Mouse (Mus musculus) lung, adult 2 months (tissue): ENCODE results near the gene Stk11. TPM values are rescaled to one million over a fixed set of nuclear protein-coding genes. Genes with fewer than 3 reads are reported as not detected.

Source experiments
- DNase-seq: peaks from one replicate; pipeline ENCODE4 v3.0.0; 2022
- H3K4me1 ChIP-seq: fragments of 200-500 bp; 2 replicates; pipeline ENCODE4 v1.6.1; 2011; ENCODE audit warnings: low read length; ENCODE audit not compliant: control insufficient read depth, insufficient read depth
- H3K4me3 ChIP-seq: fragments of 200-500 bp; replicated peaks from 2 replicates; pipeline ENCODE3; 2011; ENCODE audit warnings: low read depth, mild to moderate bottlenecking, control low read depth, low read length; ENCODE audit errors: extremely low read depth
- CTCF ChIP-seq: fragments of 200-500 bp; IDR thresholded peaks from 2 replicates; pipeline ENCODE4 v1.5.1; 2011; ENCODE audit warnings: mild to moderate bottlenecking, low read length, control low read depth; ENCODE audit not compliant: insufficient read depth
- POLR2A ChIP-seq: fragments of 200-500 bp; IDR thresholded peaks from 2 replicates; pipeline ENCODE4 v1.6.1; 2011; ENCODE audit warnings: low read depth, mild to moderate bottlenecking, control low read depth, low read length, borderline replicate concordance; ENCODE audit errors: extremely low read depth
- WGBS: fragments of 180-500 bp; shearing (Covaris S2); methylation state at CpG from one replicate; pipeline ENCODE4 v1.1.7; 2018; 5-methylcytosine and 5-hydroxymethylcytosine counted together
- polyA plus RNA-seq: library from polyadenylated mRNA; depleted of rRNA; stranded (reverse); fragments of >200 nt; gene quantifications from 2 replicates; pipeline ENCODE4 v1.2.3, GENCODE M21; 2012

Stk11 gene
- polyA plus RNA-seq, 1 experiment = 168 TPM

DNA sequence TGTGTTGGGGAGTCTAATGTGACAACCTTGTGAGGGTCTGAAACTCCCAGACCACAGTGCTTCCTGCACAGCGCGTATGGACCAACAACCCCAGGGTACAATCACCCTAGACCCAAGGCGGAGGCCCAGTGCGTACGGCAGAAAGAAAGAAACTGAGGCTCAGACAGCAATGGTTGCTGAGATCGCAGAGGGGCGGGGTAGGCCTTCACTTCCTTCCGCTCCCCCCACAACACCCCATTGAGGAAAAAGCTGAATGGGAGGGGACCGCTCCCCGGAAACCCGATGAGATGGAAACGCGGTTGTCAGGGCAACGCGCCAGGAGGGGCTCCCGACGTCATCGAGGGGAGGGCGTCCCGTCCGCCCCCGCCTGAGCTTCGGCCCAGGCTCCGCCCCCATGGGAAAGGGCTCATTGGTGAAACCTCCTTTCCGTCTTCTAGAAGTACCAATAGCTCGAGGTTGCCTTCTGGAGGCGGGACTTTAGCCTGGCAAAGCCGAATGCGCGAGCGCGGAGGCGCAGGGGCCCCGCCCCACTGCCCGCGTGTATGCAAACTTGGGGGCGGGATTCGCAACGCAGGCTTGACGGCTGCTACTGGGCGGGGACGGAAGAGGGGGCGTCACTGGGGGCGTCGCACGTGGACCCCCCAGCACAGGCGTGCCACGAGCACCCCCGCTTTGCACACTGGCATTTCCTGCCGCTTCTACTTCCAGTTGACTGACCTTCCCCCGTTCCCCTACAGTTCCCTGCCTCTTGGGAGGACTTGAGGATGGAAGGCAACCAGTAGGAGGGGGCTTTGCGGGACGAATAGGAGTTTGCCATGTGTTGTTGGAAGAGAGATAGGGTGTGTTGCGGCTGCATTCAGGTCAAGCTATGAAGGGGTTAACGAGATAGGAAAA is 44.2 kb downstream of the Stk11 start:
- under 1% methylated on average over 55 of the region's 55 CpGs for WGBS
- peak; percentile 98 for DNase-seq
- TF ChIP-seq POLR2A = peak; percentile 64; the same call in 1 of the 2 replicates
- no peak for TF ChIP-seq CTCF

DNA sequence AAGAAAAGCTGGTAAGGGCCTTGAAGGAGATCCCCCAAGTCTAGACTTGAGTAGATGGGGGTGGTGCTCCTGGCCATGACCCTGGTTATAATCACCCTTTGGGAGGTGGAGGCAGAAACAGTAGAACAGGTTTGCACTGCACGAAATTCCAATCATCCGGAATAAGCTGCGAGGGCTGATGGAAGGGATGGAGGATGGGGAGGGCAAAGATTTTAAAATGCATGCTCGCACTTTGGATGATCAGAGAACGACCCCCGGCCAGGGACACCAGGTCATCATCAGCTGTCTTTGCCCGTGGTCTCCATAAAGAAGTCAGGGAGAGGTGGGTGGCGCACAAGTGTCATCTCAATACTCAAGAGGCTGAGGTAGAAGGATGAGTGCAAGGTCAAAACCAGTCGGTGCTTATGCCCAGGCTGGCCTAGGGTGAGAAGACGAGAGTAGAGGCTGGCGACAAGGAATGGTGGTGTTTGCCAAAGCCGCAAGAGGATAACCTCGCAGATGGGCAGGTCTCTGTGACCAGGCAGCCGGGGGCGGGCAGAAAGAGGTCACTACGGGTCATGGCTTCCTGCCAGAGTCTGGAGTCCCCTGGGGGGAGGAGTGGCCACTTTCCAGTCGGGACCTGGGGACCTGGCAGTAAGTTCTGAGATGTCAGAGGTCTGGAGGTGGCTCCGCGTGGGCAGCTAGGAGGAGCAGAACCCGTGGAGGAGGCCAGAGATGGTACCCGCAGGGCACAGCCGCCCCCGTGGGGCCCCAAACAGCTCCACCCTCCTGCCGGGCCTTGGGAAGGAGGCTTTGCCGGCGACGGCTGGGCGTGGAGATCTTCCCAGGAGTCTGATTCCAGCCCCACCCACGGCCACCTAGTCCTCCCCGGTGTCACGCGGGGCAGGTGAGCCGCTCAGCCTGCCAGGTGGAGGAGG is 45.1 kb downstream of the Stk11 start:
- WGBS = 1% methylated on average over 33 of the region's 33 CpGs
- Histone ChIP-seq H3K4me1 (peaks cover 36% of the 10 kb centered on the region), H3K4me3 (peak overlapping the region; percentile 39)
- peak; percentile 92 for DNase-seq
- TF ChIP-seq CTCF (no peak), POLR2A (peak; percentile 63; the same call in 1 of the 2 replicates)

More for the DNA sequence above, 44.2 kb downstream of the Stk11 start:
- peak overlapping the region; percentile 60 for H3K4me3 ChIP-seq
- H3K4me1 ChIP-seq = peaks cover 42% of the 10 kb centered on the region

DNA sequence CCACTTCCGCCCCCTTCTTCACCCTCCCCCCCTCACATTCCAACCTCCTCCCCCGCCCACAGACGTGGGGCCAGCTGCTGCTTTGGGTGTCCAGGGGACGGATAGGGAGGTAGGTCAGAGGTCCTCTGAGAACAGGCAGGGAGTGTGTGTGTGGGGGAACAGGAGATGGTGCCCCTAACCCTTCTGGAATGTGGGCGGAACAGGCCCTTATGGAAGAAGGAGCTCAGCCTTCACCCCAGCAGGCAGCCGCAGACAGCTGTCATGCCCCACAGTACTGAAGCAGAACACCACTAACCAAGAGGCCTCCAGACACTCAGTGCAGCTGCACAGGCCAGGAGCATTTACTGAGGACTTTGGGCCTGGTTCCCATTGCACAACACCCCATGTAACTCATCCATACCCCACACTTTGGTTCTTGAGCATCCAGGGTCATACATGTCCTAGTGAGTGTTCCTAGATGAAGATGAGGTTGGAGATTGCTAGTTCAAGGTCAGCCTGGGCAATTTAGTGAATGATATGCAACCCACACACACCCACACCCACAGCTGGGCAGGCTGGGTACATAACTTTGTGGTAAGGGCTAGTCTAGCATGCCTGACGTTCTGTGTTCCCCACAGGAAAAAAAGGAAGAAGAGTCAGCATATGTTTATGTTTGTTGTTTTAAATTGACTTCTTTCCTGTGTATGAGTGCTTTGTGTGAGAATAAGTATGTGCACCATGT is 46.1 kb downstream of the Stk11 start:
- WGBS = 12% methylated on average over 7 of the region's 7 CpGs
- Histone ChIP-seq H3K4me1 (peaks cover 34% of the 10 kb centered on the region), H3K4me3 (peak overlapping the region; percentile 27)
- DNase-seq = peak; percentile 48
- TF ChIP-seq CTCF (no peak), POLR2A (peak; percentile 20; the same call in 1 of the 2 replicates)

DNA sequence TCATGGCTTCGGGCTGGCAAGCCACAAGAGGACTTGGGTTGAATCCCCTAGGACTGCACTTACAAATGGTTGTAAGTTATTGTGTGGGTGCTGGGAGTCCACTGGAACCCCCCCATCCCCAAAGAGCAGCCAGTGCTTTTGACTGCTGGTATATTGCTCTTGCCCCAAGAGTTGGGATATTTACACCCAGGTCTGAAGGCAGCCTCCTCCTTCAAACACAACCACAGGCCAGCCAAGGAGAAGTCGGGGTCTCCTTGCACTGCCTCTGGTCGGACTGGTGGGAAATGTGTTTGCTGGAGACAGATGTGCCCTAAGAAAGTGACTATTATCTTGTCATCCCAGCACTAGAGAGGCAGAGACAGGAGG is 46.6 kb downstream of the Stk11 start:
- DNase-seq = no peak
- 62% methylated on average over 3 of the region's 3 CpGs for WGBS
- H3K4me1 ChIP-seq = peaks cover 34% of the 10 kb centered on the region
- H3K4me3 ChIP-seq = no peak overlapping the region
- TF ChIP-seq POLR2A (no peak), CTCF (no peak)

DNA sequence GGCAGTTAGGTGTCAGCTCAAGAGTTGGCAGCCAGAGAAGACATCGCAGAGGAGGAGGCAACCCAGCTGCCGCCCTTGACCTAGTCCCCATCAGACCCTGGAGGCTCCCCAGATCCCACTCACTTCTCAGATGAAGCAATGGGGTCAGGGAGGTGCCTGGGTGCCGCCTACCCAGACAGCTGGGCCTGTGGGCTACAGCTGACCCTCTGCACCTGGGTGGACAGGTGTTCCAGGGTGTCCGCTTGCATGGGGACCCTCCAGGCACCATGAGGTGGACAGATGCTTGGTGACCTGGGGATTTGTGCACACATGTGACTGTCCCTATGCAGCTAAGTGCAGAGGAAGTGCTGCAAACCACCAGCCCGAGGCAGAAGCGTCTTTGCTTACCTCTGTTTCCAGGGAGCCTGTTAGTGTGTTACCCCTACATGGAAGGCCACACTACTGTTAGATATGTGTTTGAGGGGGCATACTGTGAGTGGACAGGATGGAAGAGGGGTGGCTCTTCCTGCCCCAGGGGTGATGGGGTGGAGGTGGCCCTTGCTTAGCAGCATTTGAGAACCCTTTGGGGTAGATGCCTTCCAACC is 47.2 kb downstream of the Stk11 start:
- Histone ChIP-seq H3K4me3 (no peak overlapping the region), H3K4me1 (peaks cover 34% of the 10 kb centered on the region)
- TF ChIP-seq CTCF (no peak), POLR2A (no peak)
- DNase-seq = no peak
- 72% methylated on average over 6 of the region's 6 CpGs for whole genome bisulfite sequencing

DNA sequence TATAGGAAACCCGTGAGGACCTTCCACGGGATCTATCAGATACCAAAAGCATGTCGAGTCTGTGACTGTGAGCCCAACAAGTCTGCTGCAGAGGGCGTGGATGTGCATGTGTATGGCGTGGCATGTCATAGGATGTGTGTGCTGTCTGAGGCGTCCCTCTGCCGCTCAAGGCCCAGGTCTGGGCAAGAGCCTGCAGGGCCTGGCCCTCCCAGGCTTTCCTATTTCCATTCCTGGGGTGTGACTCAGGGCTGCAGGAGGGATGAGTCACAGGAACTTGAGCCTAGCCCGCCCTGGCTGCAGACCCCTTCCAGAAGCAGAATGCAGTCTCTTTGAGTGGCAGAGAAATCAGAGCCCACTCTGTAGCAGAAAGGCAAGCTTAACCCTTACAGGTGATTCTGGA is 48.1 kb downstream of the Stk11 start:
- no peak for DNase-seq
- peaks cover 36% of the 10 kb centered on the region for H3K4me1 ChIP-seq
- TF ChIP-seq CTCF (no peak), POLR2A (no peak)
- H3K4me3 ChIP-seq = no peak overlapping the region
- whole genome bisulfite sequencing = 42% methylated on average over 8 of the region's 8 CpGs

DNA sequence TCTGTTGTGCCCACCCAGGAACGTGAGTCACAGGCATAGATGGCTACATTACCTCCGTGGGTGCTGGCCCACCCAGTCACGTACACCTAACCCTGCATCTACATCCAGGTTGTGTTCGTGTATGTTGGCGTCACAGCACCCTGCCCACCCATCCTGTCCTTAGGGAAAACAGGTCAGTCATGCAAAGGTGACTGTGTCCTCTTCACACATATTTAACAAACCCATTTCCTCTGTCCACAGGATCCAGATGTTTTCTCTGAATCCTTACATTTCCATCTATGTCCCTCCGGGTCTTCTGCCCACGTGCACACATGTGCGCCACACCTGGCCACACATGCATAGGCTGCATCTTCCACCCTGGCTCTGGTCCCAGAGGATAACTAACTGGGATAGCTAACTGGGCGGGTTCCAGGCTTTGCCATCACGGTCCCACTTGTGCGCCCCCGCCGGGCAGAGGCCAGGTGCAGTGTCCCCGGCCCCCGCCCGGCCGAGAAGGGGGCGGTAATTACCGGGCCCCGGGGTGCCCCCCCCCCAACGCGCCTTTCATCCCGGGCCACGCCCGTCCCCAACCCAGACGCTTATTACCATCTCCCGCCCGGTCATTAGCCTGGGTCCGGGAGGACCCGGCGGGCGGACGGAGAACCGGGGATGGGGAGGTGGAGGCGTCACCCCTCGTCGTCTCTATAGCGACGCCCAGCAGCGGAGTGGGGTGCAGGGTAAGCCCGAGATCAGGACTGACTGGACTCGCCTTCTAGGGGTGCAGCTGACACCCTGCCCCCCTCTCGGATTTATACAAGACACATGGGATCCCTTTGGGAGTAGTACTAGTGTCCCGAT is 48.8 kb downstream of the Stk11 start:
- peak; percentile 33 for DNase-seq
- 9% methylated on average over 44 of the region's 44 CpGs for WGBS

DNA sequence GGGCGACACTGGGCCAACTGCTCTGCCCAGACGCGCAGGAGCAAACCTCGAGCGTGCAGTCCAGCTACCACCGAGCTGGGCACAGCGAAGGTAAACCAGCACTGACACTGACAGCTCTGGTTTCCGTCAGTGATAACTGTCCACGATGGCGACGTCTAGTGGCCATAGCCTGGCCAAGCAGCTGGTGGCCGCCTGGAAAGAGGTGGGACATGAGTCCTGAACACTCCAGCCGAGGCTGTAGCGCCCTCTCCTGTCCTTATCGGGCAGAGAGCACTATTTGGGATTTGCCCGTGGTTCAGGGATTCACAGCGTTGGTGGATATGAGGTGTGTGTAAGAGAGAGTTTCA is 49.4 kb downstream of the Stk11 start:
- DNase-seq = peak; percentile 95
- under 1% methylated on average over 17 of the region's 17 CpGs for WGBS
- TF ChIP-seq CTCF (peak; percentile 99), POLR2A (peak; percentile 98)
- H3K4me1 ChIP-seq = peaks cover 28% of the 10 kb centered on the region
- peak overlapping the region; percentile 48 for H3K4me3 ChIP-seq

More for the DNA sequence above, 48.8 kb downstream of the Stk11 start:
- Histone ChIP-seq H3K4me3 (peak overlapping the region; percentile 48), H3K4me1 (peaks cover 29% of the 10 kb centered on the region)
- TF ChIP-seq CTCF = no peak
- no peak for TF ChIP-seq POLR2A
